Mouse (Mus musculus): ENCODE data around the gene Srprb.

Gene Srprb

DNA sequence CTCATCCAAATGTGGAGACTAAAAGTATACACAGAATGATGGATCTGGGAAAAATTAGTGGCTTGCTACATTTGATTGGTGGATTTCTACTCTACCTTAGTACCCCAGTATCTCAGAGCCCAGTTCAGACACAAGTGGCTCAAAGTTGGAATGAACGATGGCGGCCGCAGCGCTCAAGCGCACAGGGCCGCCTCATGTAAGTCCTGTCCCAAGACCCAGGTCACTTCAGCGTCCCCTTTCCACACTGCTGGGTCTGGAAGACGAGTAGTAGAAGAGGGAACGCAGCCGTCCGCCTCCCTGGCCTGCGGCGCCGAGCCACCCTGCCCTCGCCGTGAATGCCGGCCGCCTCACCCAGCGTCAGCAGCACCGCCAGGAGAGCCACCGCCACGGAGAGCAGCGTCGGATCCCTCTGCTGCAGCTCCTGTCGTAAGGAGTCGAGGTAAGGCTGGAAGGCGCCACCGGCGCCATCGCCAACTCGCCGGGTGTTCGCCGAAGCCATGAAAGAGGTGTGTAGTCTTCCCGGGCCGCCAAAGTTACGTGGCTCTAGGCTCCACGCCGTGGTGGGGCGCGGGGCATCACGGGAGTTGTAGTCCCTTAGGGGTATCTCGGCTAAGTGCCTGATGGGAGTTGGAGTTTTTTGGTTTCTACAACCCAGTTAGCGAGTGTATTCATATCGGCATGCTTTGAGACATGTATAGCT, at the start of gene Srprb:
Srprb (minus strand) TSS at position 577 of the 700 bp plus-strand sequence.
- peak; percentile 92 for DNase-seq

DNA sequence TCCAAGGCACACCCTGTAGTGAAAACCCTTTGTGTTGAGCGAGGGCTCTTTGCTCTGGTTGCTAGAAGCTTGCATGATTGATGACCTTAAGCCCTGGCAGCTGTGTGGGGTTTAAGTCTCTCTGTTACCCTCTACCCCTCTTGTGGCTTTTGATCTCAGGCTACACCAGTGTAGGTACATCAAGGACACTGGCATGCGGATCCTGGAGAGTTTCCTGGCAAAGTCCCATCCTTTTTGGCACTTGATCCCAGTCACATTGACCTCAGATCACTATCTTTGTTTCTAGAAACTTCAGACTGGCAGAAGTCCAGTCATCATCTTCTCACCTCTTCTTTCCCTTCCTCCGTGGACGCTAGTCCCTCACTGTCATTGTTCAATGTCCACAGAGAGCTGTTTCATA, 46.7 kb upstream of the Srprb start:
- DNase-seq: no peak

DNA sequence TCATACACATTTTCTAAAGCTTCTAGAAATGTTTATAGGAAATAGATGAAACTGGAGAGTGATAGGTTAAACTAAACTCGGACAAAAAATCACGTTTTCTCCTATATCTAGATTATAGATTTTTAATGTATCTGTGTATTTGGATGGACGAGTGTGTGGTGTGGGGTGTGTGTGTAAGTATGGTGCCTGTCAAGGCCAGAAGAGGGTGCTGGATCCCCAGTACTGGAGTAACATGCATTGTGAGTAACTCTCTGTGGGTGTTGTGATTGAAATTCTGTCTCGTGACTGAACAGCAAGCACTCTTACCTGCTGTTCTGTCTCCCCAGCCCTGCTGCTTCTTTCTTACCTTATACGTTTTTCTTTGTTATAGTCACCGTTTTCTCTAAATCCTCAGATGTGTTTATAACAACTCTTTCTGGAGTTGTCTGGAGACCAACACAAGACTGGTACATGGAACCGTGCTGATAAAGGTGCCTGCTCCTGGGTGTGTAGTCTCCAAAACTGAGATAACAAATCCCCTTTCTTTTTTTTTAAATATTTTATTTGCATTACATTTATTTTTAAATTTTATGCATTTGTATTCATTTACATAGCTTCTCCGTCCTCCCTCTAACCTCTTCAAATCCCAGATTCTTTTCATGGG, 44.7 kb upstream of the Srprb start:
- no peak for DNase-seq

DNA sequence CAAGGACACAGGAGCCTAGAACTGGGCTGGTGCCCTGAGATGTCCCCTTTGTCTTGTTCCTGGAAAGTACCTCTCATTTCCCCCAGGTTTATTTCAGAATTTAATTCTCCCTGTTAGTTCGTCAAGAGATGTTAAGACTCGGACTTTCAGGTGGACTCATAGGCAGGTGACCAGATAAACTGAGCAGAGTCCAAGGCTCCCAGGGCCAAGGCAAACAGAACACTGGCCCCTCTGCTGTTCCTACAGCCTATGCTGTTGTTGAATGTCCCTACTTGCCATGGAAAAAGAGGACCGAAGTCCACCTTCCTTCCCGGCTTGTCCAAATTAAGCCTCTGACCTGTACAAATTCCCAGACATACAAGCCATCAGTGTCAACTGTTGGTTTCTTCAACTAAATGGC, 41.7 kb upstream of the Srprb start:
- no peak for DNase-seq

DNA sequence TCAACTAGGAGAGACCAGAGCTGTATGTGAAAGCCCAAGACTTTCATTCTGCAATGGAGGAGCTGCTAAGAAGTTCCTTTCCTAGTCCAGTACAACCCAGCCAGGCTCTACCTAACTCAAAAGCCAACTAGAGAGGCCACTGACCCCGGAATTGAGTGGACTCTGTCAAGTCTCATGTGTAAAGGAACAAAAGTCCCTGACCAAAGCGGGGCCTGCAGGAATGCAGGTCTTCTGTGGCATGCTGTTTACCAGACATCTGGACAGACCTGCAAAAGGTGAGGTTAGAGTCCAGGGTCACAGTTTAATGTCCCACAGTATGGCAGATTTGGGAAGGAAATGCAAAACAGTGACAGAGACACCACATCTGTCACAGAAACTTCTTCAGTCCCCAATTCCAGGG, 39.3 kb upstream of the Srprb start:
- DNase-seq: no peak

DNA sequence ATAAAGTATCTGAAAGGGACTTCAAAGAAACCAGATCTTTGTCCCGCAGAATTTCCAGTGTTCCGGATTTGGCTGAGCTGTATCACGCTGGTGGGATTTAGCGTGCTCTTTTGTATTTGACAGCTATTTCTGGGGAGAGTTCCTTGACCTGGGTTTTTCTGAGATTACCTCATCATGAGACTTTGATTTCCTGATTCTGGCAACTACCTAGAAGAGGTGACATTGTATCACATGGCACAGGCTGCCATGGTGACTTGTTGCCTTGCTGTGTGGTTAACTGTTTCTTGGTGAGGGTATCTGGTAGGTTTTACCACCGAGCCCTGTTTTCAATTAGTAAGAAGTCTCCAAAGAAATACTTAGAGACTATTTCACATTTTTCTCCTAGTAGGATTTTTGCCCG, 37.5 kb upstream of the Srprb start:
- no peak for DNase-seq

DNA sequence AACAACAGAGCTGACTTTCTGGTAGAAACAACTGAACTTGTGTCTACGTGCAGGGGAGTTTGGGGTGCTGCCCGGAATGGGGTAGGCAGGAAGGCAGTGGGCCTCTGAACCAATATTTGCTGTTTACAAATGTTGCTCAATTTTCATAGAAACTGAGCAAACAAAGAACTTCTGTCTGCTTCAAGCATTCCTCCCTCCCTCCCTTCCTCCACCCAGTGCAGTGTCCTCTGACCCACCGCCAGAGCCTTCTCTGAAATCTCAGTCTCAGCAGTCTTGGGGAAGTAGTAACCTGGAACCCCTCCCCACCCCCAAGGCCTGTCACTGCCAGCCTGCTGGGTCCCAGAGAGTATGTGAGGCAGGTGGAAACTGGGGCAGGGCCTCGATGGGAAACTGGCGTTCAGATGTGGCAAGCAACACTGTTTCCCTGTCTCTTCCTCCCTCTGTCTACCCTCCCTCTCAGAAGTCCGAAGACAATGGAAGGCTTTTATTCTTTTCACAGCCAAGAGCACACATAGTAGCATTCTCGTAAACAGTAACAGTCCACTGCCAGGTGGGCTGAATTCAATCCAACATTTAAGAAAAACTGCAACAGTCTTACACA, 32.7 kb upstream of the Srprb start:
- no peak for DNase-seq

DNA sequence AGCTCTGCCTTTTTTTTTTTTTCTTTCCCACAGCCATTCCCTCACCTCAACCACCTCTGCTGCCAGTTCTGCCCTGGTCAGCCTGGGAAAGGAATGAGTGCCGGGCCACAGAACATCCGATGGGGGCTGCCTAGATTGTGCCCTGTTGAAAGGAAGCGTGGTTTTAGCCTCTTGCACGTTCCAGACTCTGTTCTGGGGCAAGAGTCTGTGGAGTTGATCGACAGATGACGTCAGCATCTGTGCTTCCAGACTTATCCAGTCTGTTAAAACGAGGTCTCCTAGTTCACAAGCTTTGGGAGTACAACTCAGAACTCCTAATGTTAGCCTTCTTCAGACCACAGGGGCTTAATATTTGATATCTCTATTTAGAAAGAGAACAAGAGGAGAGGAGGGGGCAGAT, 32.1 kb upstream of the Srprb start:
- no peak for DNase-seq

DNA sequence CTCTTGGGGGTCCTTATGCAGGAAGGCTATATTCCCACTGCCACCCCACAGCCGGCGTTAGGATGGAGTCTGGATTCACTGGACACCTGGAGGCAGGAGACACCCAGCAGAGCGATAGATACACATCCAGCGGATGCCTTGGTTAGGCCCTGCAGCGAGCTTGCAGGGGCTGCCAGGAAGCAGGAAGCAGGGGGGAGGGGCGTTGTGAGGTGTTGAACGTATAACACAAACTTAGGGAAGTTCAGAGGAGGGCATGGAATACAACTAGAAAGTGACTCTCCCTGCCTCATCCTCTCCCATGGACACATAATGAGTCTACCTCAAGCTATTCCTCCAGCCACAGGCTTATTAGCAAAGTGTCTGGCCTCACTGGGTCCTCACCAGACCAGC, 31.1 kb upstream of the Srprb start:
- DNase-seq: no peak

DNA sequence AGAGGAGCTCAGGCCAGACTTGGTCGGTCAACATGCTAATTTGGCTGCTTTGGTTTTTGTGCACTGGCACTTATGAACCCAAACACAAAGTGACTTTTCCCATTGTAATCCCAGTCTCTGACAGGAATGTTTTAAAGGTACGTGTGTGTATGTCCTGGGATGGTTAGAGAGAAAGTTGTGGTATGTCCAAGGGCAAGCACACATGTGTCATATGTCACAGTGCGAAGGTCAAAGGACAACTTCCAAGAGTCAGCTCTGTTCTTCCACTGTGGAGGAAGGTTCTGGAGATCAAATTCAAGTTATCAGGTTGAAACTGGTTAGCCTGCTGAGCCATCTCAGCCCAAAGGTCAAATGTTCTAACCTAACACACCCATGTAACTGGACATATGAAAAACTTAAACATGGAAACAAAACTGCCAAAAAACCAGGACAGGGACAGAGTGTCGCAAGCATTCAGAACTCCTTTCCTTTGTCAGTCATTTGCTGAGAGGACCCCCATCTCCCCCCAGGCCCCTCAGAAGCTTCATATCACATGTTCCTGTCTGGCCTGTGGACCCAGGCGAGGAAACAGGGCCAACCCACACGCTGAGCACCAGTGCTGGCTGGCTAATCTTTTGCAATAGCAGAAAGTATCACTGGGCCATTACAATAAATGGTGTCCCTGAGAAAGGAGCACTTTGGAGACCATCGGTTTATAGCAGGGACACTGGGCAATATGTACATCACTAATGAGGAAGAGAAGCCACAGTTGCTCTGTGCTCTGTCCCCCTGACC, 30.5 kb upstream of the Srprb start:
- DNase-seq: no peak

DNA sequence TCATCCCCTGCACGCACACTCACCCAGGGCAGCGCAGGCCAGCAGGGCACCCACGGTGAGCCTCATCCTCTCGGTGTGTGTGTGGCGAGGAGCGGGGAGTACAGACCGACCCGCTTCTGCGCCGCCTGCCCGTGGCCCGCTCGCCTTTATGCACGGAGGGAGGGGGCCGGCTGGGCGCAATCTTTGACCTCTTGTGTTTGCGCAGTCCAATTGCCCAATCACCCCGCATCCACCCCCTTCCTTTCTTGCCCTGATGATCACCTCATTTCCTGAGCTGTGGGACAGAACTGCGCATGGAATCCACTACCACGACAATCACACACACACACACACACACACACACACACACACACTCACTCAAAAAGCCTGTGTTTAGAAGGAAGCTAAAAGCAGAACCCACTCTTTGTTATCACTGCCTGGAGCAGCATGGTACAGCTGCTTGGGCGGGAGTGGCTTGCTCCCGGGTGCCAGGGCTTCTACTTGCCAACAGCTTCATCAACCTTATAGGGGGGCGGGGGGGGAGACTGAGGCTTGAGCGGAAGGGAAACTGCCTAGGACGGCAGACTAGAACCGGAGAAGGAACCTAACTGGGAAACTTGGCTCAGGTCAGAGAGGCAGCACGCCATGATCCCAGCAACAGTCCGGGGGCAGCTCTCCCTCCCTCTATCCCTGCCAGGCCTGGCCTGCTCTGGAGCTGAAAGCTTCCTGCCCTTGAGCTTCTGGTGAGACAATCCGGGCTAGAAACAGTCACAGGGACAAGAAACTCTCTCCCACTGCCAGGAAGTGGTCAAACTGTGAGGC, 28.4 kb upstream of the Srprb start, which contains the start of the genes Gm20425 and Trf:
Gm20425 (minus strand) TSS at position 157 of the 801 bp plus-strand sequence.
Trf (minus strand) TSS at position 294 of the 801 bp plus-strand sequence.
- DNase-seq: peak; percentile 22

DNA sequence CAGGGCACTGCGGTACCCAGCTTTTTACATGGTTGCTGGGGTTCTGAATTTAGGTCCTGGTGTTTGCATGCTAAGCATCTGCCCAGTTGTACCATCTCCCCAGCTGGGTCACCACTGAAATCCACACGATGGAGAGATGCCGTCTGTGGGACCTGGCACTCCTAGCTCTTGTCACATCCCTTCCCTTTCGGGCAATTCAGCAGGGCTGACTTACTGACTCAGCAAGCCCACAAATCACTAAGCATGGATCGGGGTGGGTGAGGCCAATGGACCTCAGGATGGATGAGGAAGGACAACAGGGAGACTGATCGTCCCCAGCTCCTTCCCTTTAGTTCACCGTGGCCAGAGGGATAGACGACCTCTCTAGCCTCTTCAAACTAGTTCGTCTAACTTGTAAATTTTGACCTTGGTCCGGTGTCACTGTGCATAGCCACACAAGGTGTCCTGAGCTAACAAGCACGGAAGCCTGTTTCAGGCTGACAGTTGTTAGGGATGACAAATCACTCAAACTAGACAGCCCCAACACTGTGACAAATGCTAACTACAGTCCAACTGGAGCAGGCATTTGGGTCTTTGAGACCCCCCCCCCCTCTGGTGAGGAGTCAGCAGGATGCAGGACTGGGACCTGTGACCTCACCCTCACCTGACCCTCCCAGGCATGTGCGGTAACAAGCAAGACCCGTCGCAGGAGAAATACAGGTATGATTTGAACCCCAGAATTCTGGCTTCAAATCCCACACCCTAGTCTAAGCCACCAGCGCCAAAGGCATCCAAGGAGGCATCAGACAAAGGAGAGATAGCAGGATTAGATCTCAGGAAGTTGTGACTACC, 27.3 kb upstream of the Srprb start:
- no peak for DNase-seq

DNA sequence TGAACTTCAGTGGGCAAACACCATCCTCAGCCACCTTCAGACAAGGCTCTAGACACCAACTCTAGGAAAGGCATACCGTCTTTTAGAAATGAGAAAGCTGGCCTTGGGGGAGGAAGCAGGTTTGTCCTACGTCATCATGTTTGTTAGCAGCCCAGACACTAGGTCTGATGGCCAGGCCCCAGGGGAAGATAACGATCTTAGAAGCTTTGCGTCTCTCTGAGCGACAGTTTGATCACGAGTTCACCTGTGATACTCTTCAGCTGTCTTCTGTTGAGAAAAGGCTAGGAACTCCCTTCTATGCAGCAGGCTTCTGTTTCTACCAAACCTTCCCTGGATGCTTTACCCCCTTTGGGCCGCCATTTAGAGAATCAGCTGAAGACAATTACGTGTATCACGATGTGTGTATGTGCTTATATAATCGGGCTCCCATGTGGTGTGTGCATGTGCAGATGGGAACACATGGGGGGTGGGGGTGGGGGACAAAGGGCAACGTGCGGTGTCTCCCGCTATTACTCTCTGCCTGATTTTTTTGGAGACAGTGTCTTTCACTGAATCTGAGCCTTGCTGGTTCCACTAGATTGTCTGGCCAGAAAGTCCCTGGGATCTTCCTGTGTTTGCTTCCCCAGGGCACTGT, 26.6 kb upstream of the Srprb start:
- no peak for DNase-seq

DNA sequence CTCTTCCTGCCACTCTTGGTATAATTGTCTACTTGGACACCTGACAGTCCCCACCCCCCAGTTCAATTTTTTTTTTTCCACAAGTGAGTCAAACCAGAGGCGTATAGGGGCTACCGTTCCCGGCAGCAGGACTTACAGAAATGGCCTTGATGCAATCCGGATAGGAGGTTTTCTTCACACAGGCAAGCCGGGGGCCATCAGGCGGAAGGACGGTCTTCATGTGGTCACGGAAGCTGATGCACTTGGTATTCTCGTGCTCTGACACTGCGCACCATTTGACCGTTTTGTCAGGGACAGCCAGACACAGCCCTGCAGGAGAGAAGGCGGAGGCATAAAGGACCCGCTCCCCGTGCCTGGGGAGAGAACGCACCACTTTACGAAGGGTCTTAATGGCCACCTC, 25.8 kb upstream of the Srprb start:
- DNase-seq: no peak

DNA sequence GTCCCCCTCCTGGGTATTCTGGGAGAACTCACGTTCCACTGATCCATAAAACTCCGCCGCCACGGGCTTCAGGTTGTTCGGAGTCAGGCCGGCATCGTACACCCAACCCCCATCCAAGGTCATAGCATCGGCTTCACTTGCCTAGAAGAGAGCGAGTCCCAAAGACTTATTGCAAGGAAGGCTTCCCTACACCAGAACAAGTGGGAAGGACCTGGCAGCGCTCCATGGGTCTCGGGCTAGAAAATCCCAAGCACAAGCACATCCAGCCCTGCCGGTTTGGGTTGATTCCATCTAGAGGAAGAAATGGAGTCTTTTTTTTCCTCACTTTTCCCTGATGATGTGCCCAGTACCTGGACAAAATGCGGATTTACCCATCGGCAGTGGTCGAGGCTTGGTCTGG, 24.9 kb upstream of the Srprb start:
- DNase-seq: no peak

DNA sequence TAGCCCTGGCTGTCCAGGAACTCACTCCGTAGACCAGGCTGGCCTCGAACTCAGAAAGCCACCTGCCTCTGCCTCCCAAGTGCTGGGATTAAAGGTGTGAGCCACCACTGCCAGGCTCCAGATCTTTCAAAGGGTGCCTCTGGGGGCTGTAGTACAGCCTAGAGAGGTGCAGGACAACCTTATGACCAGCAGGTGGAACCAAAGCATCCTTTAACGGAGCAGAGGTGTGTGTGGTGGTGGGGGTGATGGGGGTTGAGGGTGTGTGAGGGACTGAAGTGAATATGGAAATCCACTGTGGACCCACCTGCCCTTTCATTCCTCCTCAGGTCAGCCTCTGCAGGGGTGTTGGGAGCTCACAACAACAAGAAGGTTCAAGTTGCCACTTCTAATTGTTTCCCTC, 23.5 kb upstream of the Srprb start:
- no peak for DNase-seq

DNA sequence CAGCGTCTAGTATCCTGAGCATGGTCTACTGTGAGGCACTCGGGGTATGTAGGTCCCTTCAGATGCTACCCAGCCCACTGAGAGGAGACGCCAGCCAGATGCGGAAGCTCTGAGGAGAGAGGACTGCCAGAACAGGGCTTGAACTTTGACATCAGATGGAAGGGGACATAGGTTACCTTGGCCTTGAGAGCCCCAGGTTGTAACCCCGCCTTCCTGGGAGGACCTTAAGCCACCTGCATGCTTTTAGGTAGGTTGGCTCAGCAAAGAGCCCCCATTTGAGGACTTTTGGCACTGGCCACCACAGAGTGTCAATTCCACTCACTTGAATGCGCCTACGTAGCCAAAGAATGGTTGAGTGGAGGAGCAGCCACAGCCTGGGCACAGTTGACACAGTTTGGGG, 22.8 kb upstream of the Srprb start:
- no peak for DNase-seq

DNA sequence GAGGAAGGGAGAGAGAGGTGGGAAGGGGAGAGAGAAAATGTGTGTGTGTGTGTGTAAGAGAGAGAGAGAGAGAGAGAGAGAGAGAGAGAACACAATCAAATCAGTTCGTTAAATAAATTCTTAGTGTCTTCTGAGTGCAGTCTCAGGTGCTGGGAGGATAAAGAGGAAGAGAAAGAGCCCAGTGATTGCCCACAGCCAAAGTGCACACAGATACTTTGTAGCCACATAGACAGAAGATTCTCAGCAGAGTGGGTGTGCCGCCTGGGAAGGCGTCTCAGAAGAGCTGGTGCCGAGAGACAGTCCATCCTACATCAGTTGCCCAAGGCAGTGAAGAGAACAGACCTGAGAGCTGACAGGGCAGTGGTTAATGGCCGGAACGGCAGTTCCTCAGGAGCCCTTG, 12.3 kb upstream of the Srprb start:
- no peak for DNase-seq

DNA sequence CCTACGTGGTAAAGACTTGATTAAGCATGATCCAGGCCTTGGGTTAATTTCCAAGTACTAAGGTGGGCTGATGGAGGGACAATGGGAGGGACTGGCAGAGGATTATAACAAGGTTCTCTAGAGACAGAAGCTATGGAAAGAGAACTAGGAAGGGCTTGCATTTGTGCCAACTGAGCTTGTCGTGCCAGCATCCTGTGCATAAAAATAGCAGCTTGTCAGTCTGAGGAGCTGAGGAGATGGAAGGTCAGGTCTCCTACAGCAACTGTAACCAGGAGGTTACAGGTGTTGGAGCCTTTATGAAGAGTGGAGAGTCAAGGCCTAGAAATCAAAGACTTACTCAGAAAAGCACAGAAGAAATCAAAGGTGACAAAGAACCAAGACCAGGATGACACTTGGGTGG, 11.7 kb upstream of the Srprb start:
- DNase-seq: no peak

DNA sequence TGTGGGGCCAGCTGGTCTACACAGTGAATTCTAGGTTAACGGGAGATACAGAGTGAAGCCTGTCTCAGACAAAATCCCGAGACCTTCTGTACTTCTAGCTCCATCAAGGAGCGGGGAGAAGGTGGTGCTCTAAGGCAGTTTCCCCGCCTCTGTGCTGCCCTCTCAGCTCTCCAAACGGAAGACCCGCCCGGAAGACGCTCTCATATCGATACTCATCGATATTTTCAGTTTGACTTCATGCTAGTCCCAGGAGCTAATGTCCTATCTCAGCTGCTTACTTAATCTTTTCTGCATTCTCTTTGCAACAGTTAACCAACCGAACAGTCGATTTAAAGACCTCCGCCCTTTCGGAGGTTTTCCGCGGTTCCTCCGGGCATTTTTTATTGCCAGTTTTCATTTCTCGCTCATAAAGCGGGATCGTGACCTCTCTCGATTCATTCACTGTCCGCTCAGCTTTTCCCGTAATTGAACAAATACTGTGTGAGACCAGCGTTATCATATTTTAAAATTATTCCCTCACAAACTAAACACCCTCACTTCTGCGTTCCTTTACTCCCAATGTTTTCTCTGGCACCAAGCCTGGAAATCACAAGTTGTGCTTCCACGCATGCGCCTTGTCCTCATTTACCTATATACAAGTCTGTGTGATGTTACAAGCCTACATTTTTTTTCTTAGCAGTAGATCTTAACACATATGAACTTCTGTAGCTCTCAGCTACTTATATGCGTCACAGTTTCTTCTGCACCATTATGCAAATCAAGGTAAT, 10.9 kb upstream of the Srprb start:
- DNase-seq: no peak

Data from right cerebral cortex, postnatal 25 days (tissue).